Mouse (Mus musculus): ENCODE results near the gene Sult4a1.
"Not testable (repeated sequence)": the region's sequence is repeated elsewhere in the genome, so short reads cannot be mapped to it uniquely, and the experiment has no call there.

Gene Sult4a1

GRCm38 (mm10) chr15:84105105-84105923 is at the start of gene Sult4a1:
Sult4a1 (minus strand) TSS chr15:84105754.
- DNase-seq (ENCODE audit: low read depth, low spot score) = no peak

DNA sequence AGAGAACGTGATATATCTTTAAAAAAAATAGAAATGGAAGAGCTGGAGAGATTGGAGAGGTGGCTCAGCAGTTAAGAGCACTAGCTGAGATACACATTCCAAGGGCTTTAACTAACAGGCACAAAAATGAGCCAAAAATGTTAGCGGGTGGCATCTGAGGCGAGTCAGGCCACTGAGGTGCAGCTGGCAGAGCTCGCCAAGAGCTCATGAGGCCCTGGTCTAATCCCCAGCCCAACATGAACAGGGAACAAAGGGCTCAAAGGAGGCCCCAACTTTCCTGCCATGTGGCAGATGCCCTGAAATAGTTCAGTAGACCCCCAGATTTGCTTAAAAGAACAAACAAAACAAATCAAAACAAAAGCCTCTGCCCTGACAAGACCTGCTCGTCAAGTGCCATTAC is 35.4 kb upstream of the Sult4a1 start:
- no peak for DNase-seq (ENCODE audit: low read depth, low spot score)

GRCm38 (mm10) chr15:84140109-84140508 is 34.6 kb upstream of the Sult4a1 start:
- no peak for DNase-seq (ENCODE audit: low read depth, low spot score)

DNA sequence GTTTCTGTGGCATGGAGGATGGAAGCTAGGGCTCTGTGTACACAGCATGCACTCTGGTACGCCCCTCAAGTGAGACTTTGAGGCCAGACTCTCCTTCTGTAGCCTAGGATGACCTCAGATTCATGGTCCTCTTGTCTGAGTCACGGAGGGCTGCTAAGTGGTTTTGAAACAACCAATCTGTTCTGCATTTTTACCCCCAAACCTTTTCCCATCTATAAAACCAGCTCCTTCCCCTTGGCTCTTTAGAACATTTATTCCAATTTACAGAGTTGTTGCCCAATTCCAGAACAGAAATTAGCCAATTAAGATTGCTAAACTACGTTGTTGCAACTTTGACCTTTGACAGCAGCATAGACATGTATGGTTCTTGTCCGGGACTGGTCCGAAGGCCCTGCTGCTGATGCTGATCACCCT is 34.0 kb upstream of the Sult4a1 start:
- DNase-seq (ENCODE audit: low read depth, low spot score) = no peak

DNA sequence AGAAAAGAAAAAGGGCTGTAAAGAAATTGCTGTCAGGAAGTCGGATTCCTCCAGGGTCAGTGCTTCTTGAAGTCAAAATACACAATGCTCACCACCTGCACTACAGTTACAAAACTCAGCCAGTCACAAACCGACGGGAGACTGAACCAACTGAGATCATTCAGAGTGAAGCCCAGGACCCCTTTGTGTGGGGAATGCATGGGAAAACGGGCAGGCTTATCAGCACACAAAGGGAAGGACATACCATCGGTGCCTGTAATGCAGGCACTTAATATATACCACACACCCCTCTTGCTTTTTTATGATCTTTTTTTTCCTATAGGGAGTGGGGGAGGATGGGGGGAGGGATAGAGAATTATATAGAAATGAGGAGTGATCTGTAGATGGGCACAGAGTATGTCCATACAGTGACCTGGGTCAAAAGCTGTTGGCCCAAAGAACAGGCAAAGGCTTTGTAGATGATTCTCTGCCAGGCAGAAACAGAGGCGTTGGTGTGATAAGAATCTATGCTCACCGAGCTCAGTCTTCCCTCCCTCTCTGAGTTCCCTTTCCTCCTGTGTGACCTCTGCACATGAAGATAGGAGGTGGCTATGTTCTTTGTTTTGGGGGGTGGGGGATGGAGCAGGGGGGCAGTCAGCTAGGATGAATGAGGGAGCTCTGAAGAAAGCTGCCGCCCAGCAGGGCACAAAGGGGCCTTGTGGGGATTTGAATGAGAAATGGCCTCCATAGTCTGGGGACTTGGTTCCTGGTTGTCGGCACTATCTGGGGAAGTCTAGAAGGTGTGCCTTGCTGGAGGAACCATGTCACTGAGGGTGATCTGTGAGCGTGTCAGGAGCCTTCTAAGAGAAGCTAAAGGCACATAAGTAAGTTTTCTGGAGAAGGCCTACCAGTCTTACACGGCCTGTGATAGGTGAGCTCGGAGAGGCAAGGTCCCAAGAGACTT is 31.2 kb upstream of the Sult4a1 start:
- no peak for DNase-seq (ENCODE audit: low read depth, low spot score)

DNA sequence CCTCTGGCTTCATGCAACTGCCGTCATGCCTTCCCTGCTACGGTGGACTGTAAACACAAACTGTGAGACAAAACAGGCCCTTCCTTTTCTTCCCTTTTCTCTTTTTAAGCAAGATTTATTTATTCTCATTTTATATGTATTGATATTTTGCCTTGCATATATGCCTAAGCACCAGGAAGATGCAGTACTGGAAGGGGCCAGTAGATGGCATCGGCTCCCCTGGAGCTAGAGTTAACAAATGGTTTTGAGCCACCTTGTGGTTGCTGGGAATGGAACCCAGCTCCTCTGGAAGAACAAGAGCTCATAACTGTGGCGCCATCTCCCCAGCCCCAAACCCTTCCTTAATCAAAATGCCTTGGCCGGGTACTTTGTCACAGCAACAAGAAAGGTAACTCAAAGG is 29.9 kb upstream of the Sult4a1 start:
- DNase-seq (ENCODE audit: low read depth, low spot score) = peak; percentile 17

DNA sequence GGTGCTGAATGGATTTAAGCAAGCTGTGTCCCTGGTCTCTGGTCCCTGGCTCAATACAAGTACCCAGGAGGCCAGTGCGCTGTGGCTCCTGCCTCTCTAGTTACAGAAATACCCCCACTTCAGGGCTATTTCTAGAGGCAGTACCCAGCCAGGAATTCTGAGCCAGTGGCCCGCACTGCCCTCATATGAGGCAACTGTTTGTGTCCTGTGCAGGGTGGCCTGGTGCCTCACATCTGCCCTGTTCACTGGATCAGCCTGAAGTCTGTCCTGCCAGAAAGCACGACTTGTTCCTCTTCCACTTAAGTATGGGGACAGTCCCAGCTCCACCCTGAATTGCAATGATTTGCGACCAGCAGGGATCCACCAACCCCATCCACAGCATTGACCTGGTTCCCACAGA is 27.9 kb upstream of the Sult4a1 start:
- DNase-seq (ENCODE audit: low read depth, low spot score) = no peak

DNA sequence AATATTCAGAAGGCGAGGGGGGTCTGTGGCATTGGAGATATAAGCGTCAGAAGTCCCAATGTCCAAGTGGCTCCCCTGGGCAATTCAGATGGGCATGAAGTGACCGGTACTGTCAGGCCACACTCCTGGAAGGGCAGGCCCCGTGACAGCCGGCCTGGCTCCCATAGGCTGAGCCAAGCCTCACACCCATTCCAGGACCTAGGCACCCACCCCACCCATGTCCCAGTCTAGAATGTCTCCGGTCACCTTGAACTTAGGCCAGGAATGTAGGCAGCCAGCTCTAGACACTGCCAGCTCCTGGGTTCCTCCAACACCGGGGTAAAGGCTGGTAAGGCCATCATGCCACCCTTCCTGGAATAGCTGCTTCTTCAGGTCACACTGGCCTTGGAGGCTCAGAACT is 26.4 kb upstream of the Sult4a1 start:
- no peak for DNase-seq (ENCODE audit: low read depth, low spot score)

DNA sequence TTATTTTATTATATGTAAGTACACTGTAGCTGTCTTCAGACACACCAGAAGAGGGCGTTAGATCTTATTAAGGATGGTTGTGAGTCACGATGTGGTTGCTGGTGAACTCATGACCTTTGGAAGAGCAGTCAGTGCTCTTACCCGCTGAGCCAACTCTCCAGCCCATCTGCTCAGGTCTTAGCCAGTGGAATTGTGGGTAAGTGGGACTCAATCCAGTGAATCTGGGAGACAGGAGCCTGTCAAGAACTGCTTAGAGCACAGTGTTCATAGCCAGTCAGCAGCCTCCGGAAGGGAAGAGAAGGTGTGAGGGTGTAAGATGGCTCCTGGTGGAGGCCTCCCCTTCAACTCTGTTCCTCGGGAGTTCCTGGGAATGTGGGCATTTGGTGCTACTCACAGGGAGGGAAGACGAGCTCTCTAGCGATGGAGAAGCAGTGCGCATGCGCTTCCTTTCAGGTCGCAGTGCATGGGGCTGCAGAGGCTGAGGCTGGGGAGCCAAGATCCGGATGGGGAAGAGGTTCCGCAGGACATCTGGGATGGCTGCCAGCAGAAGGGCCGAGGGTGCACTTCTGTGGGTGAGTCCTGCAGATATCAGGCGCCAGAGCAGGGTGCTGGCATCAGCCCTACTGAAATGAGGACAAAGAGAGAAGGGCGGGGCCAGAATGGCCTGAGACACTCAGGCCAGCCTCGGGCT is 25.7 kb upstream of the Sult4a1 start:
- no peak for DNase-seq (ENCODE audit: low read depth, low spot score)

- no peak for DNase-seq (ENCODE audit: low read depth, low spot score)
Measured at GRCm38 (mm10) chr15:84126871-84127270, 21.3 kb upstream of the Sult4a1 start.

GRCm38 (mm10) chr15:84126447-84126846 is 20.9 kb upstream of the Sult4a1 start:
- DNase-seq (ENCODE audit: low read depth, low spot score) = no peak

DNA sequence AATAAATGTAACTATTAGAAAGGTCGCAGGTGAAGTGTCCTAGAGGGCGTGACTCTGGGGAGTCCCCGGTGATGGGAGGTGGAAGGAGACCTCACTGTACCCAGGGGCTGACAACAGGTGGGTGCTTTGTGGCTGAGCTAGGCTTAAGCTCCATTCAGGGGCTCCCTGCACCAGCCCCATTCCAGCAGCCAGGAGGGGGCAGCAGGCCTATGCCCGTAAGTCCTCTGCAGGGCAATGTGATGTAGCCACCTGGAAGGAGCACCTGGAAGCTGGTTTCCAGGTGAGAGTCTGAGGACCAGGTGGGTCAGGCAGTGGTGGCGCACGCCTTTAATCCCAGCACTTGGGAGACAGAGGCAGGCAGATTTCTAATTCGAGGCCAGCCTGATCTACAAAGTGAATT is 18.5 kb upstream of the Sult4a1 start:
- no peak for DNase-seq (ENCODE audit: low read depth, low spot score)

- DNase-seq (ENCODE audit: low read depth, low spot score) = no peak
Measured at GRCm38 (mm10) chr15:84123075-84123474, 17.5 kb upstream of the Sult4a1 start, which contains the start of gene Pnpla5. Pnpla5 (minus strand) TSS chr15:84123175.

DNA sequence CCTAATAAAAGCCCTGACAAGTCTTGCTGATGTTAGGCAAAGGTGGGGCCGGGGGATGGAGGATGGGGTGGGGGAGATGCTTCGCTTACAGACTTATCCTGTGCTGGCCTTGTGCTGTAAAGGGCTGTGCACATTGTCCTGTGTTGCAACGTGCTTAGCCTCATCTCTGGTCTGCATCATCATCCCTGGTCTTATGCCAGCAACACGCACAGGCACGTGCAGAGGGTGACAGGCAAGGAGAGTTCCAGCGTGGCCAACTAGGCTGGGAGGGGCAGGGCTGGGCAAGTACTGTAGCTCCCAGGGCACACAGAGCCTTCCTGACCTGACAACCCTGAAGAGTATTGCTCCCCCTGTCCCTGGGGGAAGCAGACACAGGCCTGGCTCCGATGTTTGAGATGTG is 15.5 kb upstream of the Sult4a1 start:
- DNase-seq (ENCODE audit: low read depth, low spot score) = no peak

DNA sequence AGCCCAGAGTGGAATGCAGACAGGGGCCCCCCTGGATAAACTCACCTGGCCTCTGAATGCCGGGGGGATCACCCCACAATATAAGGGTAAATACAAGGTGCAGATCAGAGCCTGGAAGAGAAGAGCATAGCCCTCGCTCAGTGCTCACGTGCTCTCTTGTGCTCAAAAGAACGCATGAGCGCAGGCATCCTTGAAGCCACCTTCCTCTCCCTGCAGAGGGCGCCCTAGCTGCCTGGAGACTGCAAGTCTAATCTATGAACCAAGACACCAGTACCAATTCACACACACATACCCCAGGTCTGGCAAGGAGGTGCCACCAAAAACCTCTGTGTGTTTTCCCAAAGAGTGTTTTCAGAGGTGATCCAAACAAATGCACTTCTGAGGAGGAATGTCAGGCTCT is 15.1 kb upstream of the Sult4a1 start:
- DNase-seq (ENCODE audit: low read depth, low spot score) = no peak

- no peak for DNase-seq (ENCODE audit: low read depth, low spot score)
Measured at GRCm38 (mm10) chr15:84116466-84116865, 10.9 kb upstream of the Sult4a1 start.

GRCm38 (mm10) chr15:84115727-84116126 is 10.2 kb upstream of the Sult4a1 start:
- no peak for DNase-seq (ENCODE audit: low read depth, low spot score)

- DNase-seq (ENCODE audit: low read depth, low spot score) = no peak
Measured at GRCm38 (mm10) chr15:84113873-84114272, 8.3 kb upstream of the Sult4a1 start.

GRCm38 (mm10) chr15:84108899-84109298 is 3.3 kb upstream of the Sult4a1 start:
- no peak for DNase-seq (ENCODE audit: low read depth, low spot score)

DNA sequence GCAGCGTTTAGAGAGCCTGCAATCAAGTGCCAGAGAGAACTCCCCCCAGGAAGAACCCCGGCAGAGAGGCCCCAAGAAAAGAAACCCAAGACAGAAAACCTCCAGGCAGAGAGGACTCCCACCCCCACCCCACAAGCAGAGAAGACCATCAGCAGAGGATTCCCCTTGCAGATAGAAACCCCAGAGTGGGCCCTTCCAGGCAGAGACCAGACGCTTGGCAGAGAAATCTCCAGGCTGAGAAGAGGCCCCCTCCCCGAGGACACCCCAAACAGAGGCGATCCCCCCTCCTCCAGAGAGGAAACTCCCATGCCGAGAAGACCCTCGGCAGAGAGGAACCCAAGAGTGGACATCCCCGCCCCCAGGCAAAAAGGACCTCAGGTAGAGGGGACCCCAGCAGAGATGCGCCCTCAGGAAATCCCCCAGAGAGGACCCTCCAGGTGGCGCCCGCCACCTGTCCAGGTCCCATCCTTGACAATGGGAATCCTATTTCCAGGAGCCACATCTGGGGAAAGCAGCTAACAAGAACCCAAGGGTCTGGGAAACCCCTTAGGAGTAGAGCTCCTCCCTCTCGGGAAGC is 458 bp upstream of the Sult4a1 start:
- DNase-seq (ENCODE audit: low read depth, low spot score) = no peak

DNA sequence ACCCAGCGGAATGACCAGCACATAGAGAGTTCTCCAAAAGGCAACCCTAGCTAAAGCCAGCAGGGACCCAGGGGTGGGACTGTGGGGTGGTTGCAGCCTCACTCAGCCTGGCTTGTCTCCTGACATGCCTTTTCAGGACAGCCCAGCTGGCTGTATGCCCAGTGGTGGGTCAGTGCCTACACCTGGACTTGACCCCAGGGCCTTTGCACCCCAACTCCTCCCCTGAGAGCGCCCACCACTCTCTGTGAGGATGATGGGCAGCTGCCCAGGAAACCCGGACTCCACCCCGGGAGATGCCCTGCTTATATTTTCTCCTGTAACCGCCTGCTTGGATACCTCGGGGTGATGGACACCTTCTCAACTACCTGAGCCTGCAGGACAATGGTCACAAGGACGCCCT is 928 bp downstream of the Sult4a1 start:
- DNase-seq (ENCODE audit: low read depth, low spot score) = no peak

- not testable (repeated sequence) for DNase-seq (ENCODE audit: low read depth, low spot score)
Measured at GRCm38 (mm10) chr15:84097536-84097935, 8.0 kb downstream of the Sult4a1 start.
